Mouse (Mus musculus) ES-E14 (cell line): Measurements from ENCODE around the gene Ahcy. TPM values are rescaled to one million over a fixed set of nuclear protein-coding genes. Genes with fewer than 3 reads are reported as not detected.
"Not testable (repeated sequence)": the region's sequence is repeated elsewhere in the genome, so short reads cannot be mapped to it uniquely, and the experiment has no call there.

Source experiments
- DNase-seq: peaks from one replicate; pipeline ENCODE4 v3.0.0-alpha.2; 2013; ENCODE audit warnings: low read depth, low spot score
- H3K27ac ChIP-seq: 2 replicates; pipeline ENCODE4 v1.5.1; 2012; ENCODE audit warnings: low read depth, mild to moderate bottlenecking, low read length, moderate library complexity, mixed read lengths; ENCODE audit not compliant: poor library complexity, insufficient read depth, severe bottlenecking
- H3K36me3 ChIP-seq: 2 replicates; pipeline ENCODE4 v1.6.1; 2012; ENCODE audit warnings: mild to moderate bottlenecking, low read length, moderate library complexity, mixed read lengths; ENCODE audit not compliant: control insufficient read depth, poor library complexity, insufficient read depth, severe bottlenecking
- H3K4me1 ChIP-seq, 2 experiments: fragments of 150-350 bp in 1 of 2; sonication (generic) in 1 of 2; 2 replicates each; pipeline ENCODE4 v1.6.1; 2012; ENCODE audit warnings: low read length in 2 of 2, mild to moderate bottlenecking in 1 of 2, mixed read lengths in 1 of 2; ENCODE audit not compliant: control insufficient read depth in 2 of 2, insufficient read depth in 2 of 2, poor library complexity in 1 of 2
- H3K4me3 ChIP-seq, 2 experiments: fragments of 150-350 bp in 1 of 2; sonication (generic) in 1 of 2; 2 replicates each; pipeline ENCODE4 v1.5.1; 2012; ENCODE audit warnings: low read length in 2 of 2, low read depth in 1 of 2, mild to moderate bottlenecking in 1 of 2, mixed read lengths in 1 of 2; ENCODE audit not compliant: insufficient read depth in 1 of 2, poor library complexity in 1 of 2, severe bottlenecking in 1 of 2
- H3K9ac ChIP-seq: 2 replicates; pipeline ENCODE4 v1.6.1; 2012; ENCODE audit warnings: low read depth, mild to moderate bottlenecking, low read length, mixed read lengths; ENCODE audit not compliant: poor library complexity, insufficient read depth, severe bottlenecking
- H3K9me3 ChIP-seq: fragments of 150-350 bp; sonication (generic); 2 replicates; pipeline ENCODE4 v1.6.1; 2012; ENCODE audit warnings: low read depth, mild to moderate bottlenecking, low read length; ENCODE audit not compliant: control insufficient read depth, insufficient read depth
- CHD2 ChIP-seq: IDR thresholded peaks from 2 replicates; pipeline ENCODE4 v1.6.1; 2014; ENCODE audit warnings: mild to moderate bottlenecking, low read depth, low read length, inconsistent platforms
- HCFC1 ChIP-seq: IDR thresholded peaks from 2 replicates; pipeline ENCODE4 v1.6.1; 2012; ENCODE audit warnings: low read length, inconsistent platforms, borderline replicate concordance; ENCODE audit not compliant: insufficient read depth
- MAFK ChIP-seq: IDR thresholded peaks from 2 replicates; pipeline ENCODE4 v1.6.1; 2014; ENCODE audit warnings: mild to moderate bottlenecking, low read depth, low read length, inconsistent platforms; ENCODE audit not compliant: insufficient read depth
- ZC3H11A ChIP-seq: IDR thresholded peaks from 2 replicates; pipeline ENCODE4 v1.6.1; 2012; ENCODE audit warnings: low read depth, mild to moderate bottlenecking, inconsistent platforms, low read length, borderline replicate concordance
- ZNF384 ChIP-seq: IDR thresholded peaks from 2 replicates; pipeline ENCODE4 v1.6.1; 2012; ENCODE audit warnings: low read depth, low read length, inconsistent platforms
- in situ Hi-C, 2 experiments: fragments of 600-800 bp; cut with MboI; formaldehyde crosslinking; loops; one replicate each; pipeline ENCODE4 v1.15.1; 2025; ENCODE audit warnings: low sequenced_read_pairs in 2 of 2, inconsistent platforms in 1 of 2; ENCODE audit not compliant: unreplicated experiment in 2 of 2
- total RNA-seq: library from RNA; depleted of rRNA; stranded (reverse); fragments of 300-350 nt; gene quantifications from 2 replicates; pipeline ENCODE4 v1.2.3, GENCODE M21; 2012

The Ahcy gene
- total RNA-seq, 1 experiment = 79.6 TPM

DNA sequence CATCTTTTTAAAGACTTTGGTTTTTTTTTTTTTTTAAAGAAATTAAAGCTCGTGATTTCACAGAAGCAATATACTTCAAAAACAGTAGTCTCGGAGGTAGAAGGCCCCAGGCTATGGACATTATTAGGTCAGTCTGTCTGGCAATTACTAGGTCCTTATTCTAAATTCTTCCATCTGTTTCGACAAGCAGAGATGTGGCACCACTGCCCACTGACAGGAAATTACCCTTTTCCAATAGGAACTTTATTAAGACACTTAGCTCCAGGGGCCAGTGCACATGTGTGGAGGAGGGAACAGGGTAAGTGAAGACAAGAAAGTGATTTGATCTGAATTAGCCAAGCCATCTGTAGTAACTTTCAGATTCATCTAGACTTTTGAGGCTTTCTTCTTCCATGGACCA lies 19.6 kb downstream of the Ahcy start:
- no peak for TF ChIP-seq MAFK
- no peak for TF ChIP-seq CHD2
- no peak for TF ChIP-seq HCFC1
- no peak for TF ChIP-seq ZC3H11A
- no peak for TF ChIP-seq ZNF384
- DNase-seq = no peak
- in situ Hi-C loops = no loop called here

DNA sequence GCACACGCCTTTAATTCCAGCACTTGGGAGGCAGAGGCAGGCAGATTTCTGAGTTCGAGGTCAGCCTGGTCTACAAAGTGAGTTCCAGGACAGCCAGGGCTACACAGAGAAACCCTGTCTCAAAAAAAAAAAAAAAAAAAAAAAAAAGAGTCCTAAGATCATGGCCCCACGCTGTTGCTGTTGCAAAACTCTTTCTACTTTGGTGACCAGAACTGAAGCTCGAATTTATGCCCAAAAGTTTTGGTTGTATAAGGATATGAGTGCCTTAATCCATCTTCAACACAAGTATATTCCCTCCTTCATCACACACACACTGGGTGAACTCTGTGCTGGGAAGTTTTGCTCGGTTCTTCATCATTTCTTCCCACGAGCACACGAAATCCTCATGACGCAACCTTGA lies 20.8 kb downstream of the Ahcy start:
- H3K36me3 ChIP-seq, DNase-seq, H3K4me1 ChIP-seq, H3K4me3 ChIP-seq, H3K27ac ChIP-seq, in situ Hi-C loops, H3K9ac ChIP-seq, H3K9me3 ChIP-seq: not testable (repeated sequence)
- peak; percentile 68; the same call in 1 of the 2 replicates for TF ChIP-seq ZNF384

More for the DNA sequence above, 19.6 kb downstream of the Ahcy start:
- H3K36me3 ChIP-seq = peaks cover 7% of the 10 kb centered on the region
- no peak overlapping the region for H3K9ac ChIP-seq
- H3K4me1 ChIP-seq = peaks cover 0 to 7% of the 10 kb centered on the region in 2 experiments; a peak in 3 of 4 replicates
- H3K4me3 ChIP-seq = no peak overlapping the region
- H3K27ac ChIP-seq = no peak overlapping the region
- H3K9me3 ChIP-seq = no peaks in the 10 kb centered on the region

DNA sequence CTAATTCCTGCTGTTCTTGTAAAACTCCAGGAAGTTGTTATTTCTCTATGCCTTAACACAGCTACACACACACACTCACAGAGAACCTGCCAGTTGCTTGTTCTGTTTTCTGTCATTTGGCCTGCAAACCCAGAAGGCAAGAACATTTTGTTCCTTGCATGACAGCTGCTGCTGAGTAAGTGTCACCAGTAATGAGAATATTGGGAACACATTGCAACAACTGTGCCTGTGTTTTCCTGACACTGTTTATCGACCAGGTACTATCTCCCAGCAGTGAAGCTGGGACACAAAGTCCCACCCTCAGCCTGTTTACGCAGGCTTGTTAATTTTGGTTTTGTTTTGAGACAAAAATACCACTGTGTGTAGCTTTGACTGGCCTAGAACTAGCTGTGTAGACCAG lies 21.6 kb downstream of the Ahcy start:
- peaks cover 0 to 7% of the 10 kb centered on the region in 2 experiments; a peak in 3 of 4 replicates for H3K4me1 ChIP-seq
- TF ChIP-seq ZC3H11A = no peak
- TF ChIP-seq CHD2 = no peak
- TF ChIP-seq ZNF384 = no peak
- TF ChIP-seq HCFC1 = no peak
- no peak for TF ChIP-seq MAFK
- H3K9ac ChIP-seq = no peak overlapping the region
- no peaks in the 10 kb centered on the region for H3K36me3 ChIP-seq
- in situ Hi-C loops = no loop called here
- H3K9me3 ChIP-seq = no peaks in the 10 kb centered on the region
- no peak for DNase-seq
- H3K27ac ChIP-seq = no peak overlapping the region
- no peak overlapping the region for H3K4me3 ChIP-seq

DNA sequence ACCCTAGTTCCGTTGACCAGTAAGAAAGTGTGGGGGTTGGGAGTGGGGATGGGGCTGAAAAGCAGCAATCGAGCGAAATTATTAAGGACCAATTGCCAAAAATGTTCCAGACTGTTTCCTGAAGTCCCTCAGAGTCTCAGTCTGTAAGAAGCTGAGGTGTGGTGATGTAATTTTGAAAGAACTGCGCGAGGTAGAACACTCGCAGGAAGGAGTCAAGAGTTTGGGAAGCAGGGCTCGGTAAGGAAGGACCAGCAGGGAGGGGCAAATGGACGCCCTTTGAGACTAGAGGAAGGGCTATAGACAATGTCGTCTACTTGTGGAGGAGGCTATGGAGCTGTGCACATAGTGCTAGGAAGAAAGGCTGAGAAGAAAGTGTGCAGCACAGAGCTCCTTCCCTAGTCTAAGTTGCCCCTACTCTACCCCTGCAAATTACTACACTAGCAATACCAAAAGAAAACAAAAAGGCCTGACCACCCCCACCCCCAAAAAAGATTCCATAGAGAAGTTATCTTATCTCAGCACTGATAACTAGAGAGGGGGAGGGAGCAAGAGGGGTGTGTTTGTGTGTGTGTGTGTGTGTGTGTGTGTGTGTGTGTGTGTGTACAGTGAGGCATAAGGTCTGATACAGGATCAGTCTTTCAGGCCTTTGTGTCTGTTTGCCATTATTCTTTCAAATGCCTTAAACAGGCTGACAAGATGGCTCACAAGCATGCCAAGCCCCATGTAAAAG lies 22.5 kb downstream of the Ahcy start:
- Histone ChIP-seq H3K27ac (peak overlapping the region; percentile 16; the same call in 1 of the 2 replicates), H3K9ac (peak overlapping the region; percentile 70), H3K4me3 (peak overlapping the region; percentile 58 to 80), H3K9me3 (no peaks in the 10 kb centered on the region), H3K36me3 (no peaks in the 10 kb centered on the region), H3K4me1 (peaks cover 0 to 7% of the 10 kb centered on the region in 2 experiments; a peak in 3 of 4 replicates)
- DNase-seq = no peak
- in situ Hi-C loops = no loop called here
- TF ChIP-seq HCFC1 (no peak), ZC3H11A (no peak), CHD2 (no peak), MAFK (no peak), ZNF384 (no peak)
